Mouse (Mus musculus) thymus, postnatal 0 days (tissue): ENCODE data around the gene Dctd. TPM values are rescaled to one million over a fixed set of nuclear protein-coding genes. Genes with fewer than 3 reads are reported as not detected.

Source experiments
- DNase-seq: peaks from one replicate; pipeline ENCODE4 v3.0.0-alpha.2; 2015; ENCODE audit warnings: low spot score
- polyA plus RNA-seq: library from polyadenylated mRNA; unstranded; fragments of >200 nt; fragmentation: Nextera tagmentation; extraction: Ambion mirVana; gene quantifications from 2 replicates; pipeline ENCODE4 v1.2.1, GENCODE M21; 2015

The Dctd gene
- polyA plus RNA-seq: 6.2 and 9.0 TPM in 2 replicates

DNA sequence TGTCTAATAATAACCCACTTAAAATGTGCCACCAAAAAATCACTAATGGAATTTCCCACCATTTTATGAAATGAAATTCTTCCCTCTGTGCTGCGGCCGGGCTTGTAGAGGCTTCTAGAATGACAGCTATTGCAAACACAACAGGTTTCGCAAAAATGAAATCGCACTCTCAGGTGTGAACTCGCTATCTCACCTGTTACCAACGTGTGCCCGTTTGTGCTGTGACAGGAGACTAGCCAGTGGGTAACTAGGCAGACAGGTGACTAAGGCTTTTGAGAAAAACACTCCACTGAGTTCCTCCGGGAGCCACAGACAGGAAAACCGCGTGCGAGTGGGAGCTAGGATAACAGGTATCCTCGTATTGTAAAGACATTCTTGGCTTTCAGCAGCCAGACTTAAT lies at the start of gene Dctd:
Dctd (plus strand) TSS at position 301 of the 400 bp plus-strand sequence.
- no peak for DNase-seq

GRCm38 (mm10) chr8:48053611-48054010 lies 45.3 kb upstream of the Dctd start:
- no peak for DNase-seq

GRCm38 (mm10) chr8:48063526-48064072 lies 35.3 kb upstream of the Dctd start:
- DNase-seq: no peak

- DNase-seq: no peak
Measured at GRCm38 (mm10) chr8:48074149-48074548, 24.7 kb upstream of the Dctd start.

DNA sequence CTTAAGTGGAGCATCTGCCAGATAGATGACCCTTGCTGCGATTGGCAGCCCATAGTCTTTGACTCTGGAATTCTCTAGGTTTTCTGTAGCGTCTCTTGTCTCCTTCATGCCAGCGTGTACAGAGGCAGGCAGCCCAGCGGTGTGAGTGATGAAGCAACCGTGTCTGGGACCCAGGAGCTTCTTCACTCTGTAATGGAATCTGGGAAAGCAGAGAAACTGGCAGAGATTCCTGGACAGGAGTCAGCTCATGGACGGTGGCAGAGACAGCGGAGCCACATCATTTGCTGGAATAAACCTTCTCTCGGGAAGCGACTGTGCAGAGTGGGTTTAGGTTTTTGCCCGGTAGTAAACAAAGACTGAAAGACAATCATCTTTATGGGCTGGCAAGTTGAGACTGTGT lies 16.5 kb upstream of the Dctd start:
- DNase-seq: no peak

- no peak for DNase-seq
Measured at GRCm38 (mm10) chr8:48090661-48091060, 8.2 kb upstream of the Dctd start.

GRCm38 (mm10) chr8:48095378-48095777 lies 3.5 kb upstream of the Dctd start:
- no peak for DNase-seq

DNA sequence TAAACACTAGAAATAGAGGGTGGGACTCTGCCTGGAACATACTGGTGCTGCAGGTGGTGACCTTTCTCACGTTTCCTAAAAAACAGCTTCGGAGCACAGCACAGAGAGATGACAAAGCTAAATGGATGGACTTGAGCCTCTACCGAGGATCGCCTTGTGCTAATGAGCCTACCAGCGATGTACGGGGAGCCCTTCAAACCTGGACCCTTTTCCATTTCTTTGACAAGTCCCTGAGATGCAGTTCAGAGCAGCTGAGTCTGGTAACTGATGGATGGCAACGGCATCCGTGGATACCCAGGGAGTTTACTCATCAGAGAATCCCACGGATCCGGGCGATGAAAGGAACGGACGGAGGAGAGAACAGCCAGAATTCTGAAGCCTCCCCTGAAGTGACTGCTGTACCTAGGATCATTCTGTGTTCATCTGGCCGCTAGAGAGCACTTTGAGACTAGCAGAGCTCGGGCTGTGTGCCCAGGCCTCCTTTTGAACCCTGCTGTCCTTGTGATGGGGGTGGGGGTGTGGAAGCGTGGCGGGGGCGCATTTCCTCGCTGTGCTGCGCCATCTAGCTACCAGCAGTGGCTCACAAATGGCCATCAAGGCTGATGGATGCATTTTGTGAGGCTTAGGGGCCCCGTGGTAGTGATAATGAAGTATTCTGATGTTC lies 1.6 kb upstream of the Dctd start:
- no peak for DNase-seq

DNA sequence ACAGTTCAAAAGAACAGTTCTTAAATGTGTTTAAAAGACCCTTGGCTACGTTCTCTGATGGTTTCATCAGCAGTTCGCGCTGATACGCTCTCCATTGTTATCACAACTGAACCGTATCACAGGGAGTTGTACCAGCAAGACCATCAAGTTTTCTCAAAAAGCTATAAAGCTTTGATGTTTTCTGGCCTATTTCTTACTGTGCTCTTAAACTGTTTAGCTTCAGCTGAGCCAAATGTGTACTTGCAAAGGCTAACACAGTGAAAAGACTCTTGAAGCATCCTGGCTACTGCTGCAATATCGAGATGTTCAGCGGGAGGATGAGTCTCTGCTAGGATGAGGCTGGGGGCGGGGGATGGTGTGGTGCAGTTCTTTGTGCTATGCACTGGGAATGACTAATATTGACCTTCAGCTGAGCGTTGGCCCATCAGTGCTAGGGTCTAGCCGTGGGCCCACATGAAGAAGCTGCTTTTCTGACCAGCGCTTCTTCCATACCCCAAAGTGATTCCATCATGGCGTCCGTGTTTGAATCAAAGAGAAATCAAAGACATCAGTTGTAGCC lies 732 bp upstream of the Dctd start:
- no peak for DNase-seq

- no peak for DNase-seq
Measured at GRCm38 (mm10) chr8:48100100-48100787, 1.4 kb downstream of the Dctd start.

GRCm38 (mm10) chr8:48109373-48109855 lies 10.5 kb downstream of the Dctd start:
- DNase-seq: no peak

- DNase-seq: peak; percentile 47
Measured at GRCm38 (mm10) chr8:48109856-48110780, 11.2 kb downstream of the Dctd start.

DNA sequence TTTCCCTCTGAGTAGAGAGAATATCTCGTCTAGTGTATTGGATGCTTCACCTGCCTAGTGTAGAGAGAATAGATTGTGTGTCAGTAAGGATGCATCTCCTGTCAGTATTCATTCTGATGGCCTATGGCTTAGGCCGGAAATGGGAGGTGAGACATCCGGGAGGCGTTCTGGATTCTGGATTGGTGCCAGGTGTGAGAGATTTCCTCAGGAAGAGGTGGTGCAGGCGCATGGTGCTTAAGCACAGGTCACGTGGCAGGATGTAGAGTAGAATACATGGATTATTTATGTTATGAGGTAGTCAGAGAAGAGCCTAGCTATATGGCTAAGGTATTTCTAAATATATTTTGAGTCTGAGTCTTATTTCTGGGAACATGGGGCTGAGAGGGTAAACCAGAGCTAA lies 15.7 kb downstream of the Dctd start:
- no peak for DNase-seq

DNA sequence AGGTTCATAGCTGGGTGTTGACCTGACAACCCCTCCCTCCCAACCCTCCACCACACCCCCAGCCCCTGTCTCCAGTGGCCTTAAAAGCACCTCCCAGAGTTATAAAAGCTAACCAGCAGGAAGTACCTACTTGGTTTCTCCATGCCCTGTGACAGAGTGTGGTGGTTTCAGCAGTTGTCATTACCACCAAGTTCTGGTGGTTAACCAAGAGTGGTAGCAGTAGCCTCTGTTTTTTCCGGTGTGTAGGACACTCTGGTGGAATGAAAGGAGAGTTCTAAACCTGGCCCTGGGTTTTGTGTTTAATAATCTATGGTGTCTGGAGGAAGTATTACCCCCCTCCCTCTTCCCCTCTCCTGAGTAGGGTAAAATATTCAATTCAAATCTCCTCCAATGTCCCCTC lies 24.1 kb downstream of the Dctd start:
- no peak for DNase-seq

DNA sequence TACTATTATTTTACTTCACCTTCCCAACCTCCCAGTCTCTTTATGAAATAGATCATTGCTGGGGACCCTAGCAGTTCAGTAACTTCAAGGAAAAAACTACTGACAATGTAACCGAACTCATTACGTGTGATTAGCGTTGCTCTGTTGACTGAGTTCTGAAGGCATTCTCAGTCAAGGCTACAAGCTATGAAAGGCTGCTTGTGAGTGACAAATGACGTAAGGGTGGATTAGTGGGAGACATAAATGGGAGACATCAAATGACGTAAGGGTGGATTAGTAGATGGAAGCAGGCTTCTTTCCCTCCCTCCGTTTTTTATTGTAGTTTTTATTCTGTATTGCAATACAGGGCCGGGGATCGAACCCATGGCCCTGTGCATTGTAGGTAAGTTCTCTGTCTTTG lies 26.0 kb downstream of the Dctd start:
- no peak for DNase-seq

DNA sequence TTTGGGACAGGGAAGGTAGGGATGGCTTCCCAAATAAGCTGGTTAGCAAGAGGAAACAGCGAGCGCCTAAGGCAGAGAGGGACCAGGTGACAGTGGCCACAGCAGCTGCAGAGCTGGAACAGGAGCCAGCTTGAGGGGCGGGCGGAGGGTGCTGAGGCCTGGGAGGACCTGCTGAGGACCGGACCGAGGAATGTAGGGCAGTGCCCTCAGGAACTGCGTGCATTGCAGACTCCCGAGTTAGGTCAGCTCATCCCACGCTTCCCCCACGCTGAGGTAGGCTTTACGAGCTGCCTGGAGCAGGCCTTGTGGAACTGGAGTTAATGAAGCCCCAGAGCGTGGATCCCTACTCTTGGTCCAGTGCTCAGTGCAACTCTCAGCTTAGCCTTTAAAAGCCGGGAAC lies 28.1 kb downstream of the Dctd start:
- no peak for DNase-seq

DNA sequence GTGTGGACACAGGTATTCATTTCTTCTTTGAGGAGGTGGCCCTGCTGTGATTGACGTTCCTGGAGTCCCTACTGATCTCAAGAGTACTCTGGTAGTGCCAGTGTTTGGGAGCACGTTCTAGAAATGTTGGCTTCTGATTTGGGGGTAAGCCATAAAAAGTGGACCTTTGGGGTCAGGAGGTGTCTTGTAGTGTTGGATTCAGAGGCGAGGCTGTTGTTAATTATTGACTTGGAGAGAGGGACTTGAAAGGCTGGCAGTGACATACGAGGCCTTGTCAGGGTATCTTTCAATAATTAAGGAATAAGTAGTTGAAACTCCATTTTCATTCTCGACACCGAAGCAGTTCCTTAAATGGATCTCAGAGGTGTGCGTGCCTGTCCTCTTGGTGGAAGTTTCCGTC lies 31.4 kb downstream of the Dctd start:
- no peak for DNase-seq

DNA sequence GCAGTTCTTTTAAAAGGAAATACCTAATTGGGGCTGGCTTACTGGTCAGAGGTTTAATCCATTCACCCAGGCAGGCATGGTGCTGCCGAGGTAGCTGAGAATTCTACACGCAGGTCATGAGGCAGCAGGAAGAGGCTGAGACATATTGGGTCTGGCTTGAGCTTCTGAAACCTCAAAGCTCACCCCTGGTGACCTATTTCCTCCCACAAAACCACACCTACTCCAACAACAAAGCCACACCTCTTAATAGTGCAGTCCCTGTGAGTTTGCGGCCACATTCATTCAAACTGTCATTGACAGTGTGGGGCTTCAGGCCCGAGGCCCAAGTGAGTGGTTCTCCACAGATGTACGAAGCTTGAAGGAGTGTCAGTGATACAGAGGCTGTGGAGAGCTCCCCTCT lies 34.4 kb downstream of the Dctd start:
- DNase-seq: no peak

- no peak for DNase-seq
Measured at GRCm38 (mm10) chr8:48136804-48137650, 38.1 kb downstream of the Dctd start.

GRCm38 (mm10) chr8:48137651-48137937 lies 38.7 kb downstream of the Dctd start:
- no peak for DNase-seq

- DNase-seq: no peak
Measured at GRCm38 (mm10) chr8:48141023-48141422, 42.1 kb downstream of the Dctd start.
